Mouse (Mus musculus): ENCODE data around the gene Serpina12. TPM values are rescaled to one million over a fixed set of nuclear protein-coding genes. Genes with fewer than 3 reads are reported as not detected.

The Serpina12 gene
- total RNA-seq (2014; fragmentation: Nextera tagmentation) (not detected in 2 replicates), total RNA-seq (2017) (0.05 and 0.06 TPM in 2 replicates), polyA plus RNA-seq (2012) (not detected in 2 replicates)

DNA sequence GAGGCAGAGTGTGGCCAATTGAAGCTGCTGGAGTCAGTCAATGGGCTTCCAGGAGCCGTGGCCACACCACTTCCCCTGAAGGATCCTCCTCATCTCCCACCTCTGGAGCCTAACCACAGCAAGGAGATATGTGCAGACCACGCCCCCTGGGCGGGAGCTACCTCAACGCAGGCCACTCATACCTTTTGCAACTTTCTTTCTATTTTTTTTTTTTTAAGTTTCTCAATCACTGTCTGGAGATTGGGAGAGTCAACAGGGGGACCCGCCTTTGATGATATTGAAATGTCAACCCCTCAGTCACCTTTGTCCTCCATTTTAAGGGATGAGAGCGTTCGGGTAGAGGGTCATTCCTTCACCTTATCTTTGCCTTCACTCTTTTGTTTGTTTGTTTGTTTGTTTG, at the start of gene Serpina12:
Gene Serpina12 (minus strand): TSS at position 101 of the 400 bp plus-strand sequence.
- H3K27me3 ChIP-seq (ENCODE audit: insufficient read depth, low read length), result no peaks in the 10 kb centered on the region
- H3K4me3 ChIP-seq (ENCODE audit: low read depth, low read length), result no peak within 1 kb of the TSS
- peaks cover 79% of the 10 kb centered on the region for H3K9me3 ChIP-seq (replicated peaks)
- TF ChIP-seq POLR2AphosphoS5 (IDR thresholded peaks at IDR 0.05; ENCODE audit: insufficient replicate concordance, low read depth, low read length) (no peak), GATA2 (IDR thresholded peaks at IDR 0.05; ENCODE audit: borderline replicate concordance, low read depth, low read length) (no peak), TAL1 (conservative IDR thresholded peaks at IDR 0.05; ENCODE audit: low read depth, low read length) (no peak), CTCF (IDR thresholded peaks at IDR 0.05; ENCODE audit: low read depth, low read length) (no peak), GATA1 (IDR thresholded peaks at IDR 0.05; ENCODE audit: borderline replicate concordance, low read length) (no peak)
- no peaks in the 10 kb centered on the region for H3K36me3 ChIP-seq (replicated peaks)
- no peaks in the 10 kb centered on the region for H3K4me1 ChIP-seq (ENCODE audit: insufficient read depth, low read depth, low read length)
- ATAC-seq (ENCODE audit: extremely low read depth, insufficient number of reproducible peaks, low FRiP score, poor library complexity, severe bottlenecking), result no peak
- no peak for DNase-seq (ENCODE audit: low spot score)

DNA sequence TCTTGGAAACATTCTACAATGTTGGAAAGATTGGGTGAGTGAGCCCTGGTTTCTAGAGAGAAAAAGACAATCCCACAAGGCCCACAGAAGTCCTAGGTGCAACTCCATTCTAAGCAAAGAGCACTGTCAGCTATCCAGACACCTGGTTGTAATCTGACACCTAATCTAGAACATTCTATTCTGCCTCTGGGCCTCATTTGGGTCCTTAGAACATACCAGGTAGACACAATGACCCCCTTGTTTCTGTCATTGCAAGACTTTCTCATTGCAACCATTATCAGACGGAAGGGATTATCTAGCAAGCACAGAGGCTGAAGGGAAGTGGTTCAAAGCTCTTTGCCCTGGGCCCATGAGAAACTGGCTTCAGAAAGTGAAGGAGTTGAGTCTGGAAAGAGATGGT, 47.1 kb upstream of the Serpina12 start:
- Histone ChIP-seq H3K4me1 (ENCODE audit: insufficient read depth, low read depth, low read length) (no peaks in the 10 kb centered on the region), H3K36me3 (replicated peaks) (no peaks in the 10 kb centered on the region), H3K9me3 (replicated peaks) (peaks cover 63% of the 10 kb centered on the region), H3K4me3 (ENCODE audit: low read depth, low read length) (no peak overlapping the region), H3K27me3 (ENCODE audit: insufficient read depth, low read length) (no peaks in the 10 kb centered on the region)
- TF ChIP-seq GATA1 (IDR thresholded peaks at IDR 0.05; ENCODE audit: borderline replicate concordance, low read length) (no peak), TAL1 (conservative IDR thresholded peaks at IDR 0.05; ENCODE audit: low read depth, low read length) (no peak), POLR2AphosphoS5 (IDR thresholded peaks at IDR 0.05; ENCODE audit: insufficient replicate concordance, low read depth, low read length) (no peak), CTCF (IDR thresholded peaks at IDR 0.05; ENCODE audit: low read depth, low read length) (no peak), GATA2 (IDR thresholded peaks at IDR 0.05; ENCODE audit: borderline replicate concordance, low read depth, low read length) (no peak)
- no peak for ATAC-seq (ENCODE audit: extremely low read depth, insufficient number of reproducible peaks, low FRiP score, poor library complexity, severe bottlenecking)
- DNase-seq (ENCODE audit: low spot score), result no peak

DNA sequence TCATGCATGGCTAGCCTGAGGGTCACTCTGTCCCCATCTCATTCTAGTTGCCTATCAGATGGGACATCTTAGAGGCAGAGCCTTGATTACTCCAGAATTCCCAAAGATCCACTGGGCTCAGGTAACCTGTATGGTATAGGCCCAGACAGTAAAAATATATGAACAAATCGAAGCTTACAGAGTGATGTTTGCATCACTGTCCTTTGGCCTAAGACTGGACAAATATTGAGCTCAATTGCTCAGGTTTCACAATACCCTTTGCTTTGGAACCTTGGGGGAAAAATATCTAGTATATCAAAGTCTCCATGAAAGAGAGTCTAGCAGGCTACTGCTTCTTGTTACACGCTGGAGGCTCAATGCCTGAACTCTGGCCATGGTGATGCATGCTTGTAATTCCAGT, 45.9 kb upstream of the Serpina12 start:
- peaks cover 69% of the 10 kb centered on the region for H3K9me3 ChIP-seq (replicated peaks)
- H3K4me1 ChIP-seq (ENCODE audit: insufficient read depth, low read depth, low read length), result no peaks in the 10 kb centered on the region
- TF ChIP-seq POLR2AphosphoS5 (IDR thresholded peaks at IDR 0.05; ENCODE audit: insufficient replicate concordance, low read depth, low read length), result no peak
- TF ChIP-seq GATA2 (IDR thresholded peaks at IDR 0.05; ENCODE audit: borderline replicate concordance, low read depth, low read length), result no peak
- TF ChIP-seq CTCF (IDR thresholded peaks at IDR 0.05; ENCODE audit: low read depth, low read length), result no peak
- no peak for TF ChIP-seq TAL1 (conservative IDR thresholded peaks at IDR 0.05; ENCODE audit: low read depth, low read length)
- no peak for TF ChIP-seq GATA1 (IDR thresholded peaks at IDR 0.05; ENCODE audit: borderline replicate concordance, low read length)
- H3K27me3 ChIP-seq (ENCODE audit: insufficient read depth, low read length), result no peaks in the 10 kb centered on the region
- ATAC-seq (ENCODE audit: extremely low read depth, insufficient number of reproducible peaks, low FRiP score, poor library complexity, severe bottlenecking) (no peak), DNase-seq (ENCODE audit: low spot score) (no peak)
- no peaks in the 10 kb centered on the region for H3K36me3 ChIP-seq (replicated peaks)
- no peak overlapping the region for H3K4me3 ChIP-seq (ENCODE audit: low read depth, low read length)

DNA sequence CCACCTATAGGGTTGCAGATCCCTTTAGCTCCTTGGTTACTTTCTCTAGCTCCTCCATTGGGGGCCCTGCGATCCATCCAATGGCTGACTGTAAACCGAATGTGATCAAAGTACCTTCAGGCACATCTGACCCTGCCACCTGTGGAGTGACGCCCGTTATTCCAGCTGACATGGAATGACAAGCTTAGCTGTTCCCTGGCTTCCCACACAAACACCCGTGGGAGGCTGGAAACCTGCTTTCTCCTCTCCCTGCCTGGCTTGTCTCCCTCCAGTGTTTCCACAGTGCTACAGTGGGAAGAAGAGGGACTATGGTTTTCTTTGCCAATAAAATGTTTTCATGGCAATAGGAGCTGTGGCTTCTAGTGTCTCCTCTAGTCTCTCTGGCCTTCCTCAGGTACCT, 28.0 kb upstream of the Serpina12 start:
- DNase-seq (ENCODE audit: low spot score) (no peak), ATAC-seq (ENCODE audit: extremely low read depth, insufficient number of reproducible peaks, low FRiP score, poor library complexity, severe bottlenecking) (no peak)
- Histone ChIP-seq H3K27me3 (ENCODE audit: insufficient read depth, low read length) (no peaks in the 10 kb centered on the region), H3K9me3 (replicated peaks) (peaks cover 85% of the 10 kb centered on the region), H3K4me1 (ENCODE audit: insufficient read depth, low read depth, low read length) (no peaks in the 10 kb centered on the region), H3K4me3 (ENCODE audit: low read depth, low read length) (no peak overlapping the region), H3K36me3 (replicated peaks) (no peaks in the 10 kb centered on the region)
- TF ChIP-seq GATA1 (IDR thresholded peaks at IDR 0.05; ENCODE audit: borderline replicate concordance, low read length) (no peak), CTCF (IDR thresholded peaks at IDR 0.05; ENCODE audit: low read depth, low read length) (no peak), GATA2 (IDR thresholded peaks at IDR 0.05; ENCODE audit: borderline replicate concordance, low read depth, low read length) (no peak), POLR2AphosphoS5 (IDR thresholded peaks at IDR 0.05; ENCODE audit: insufficient replicate concordance, low read depth, low read length) (no peak), TAL1 (conservative IDR thresholded peaks at IDR 0.05; ENCODE audit: low read depth, low read length) (no peak)

DNA sequence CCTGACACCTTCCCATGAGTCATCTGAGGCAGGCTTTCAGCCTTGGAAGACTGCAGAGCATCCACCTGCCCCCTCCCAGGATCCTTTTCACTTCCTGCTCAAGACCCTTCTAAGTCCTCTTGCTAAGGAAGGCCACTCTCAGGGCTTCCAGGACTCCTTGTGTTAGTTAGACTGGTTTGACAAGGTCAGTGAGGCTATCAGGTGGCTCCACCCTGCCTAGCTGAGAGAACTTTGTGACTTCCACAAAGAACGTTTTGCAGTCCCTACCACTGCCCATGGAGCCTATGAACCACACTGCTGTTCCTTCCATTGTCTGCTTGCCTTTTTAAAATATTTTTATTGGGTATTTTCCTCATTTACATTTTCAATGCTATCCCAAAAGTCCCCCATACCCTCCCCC, 27.5 kb upstream of the Serpina12 start:
- ATAC-seq (ENCODE audit: extremely low read depth, insufficient number of reproducible peaks, low FRiP score, poor library complexity, severe bottlenecking) (no peak), DNase-seq (ENCODE audit: low spot score) (no peak)
- no peak overlapping the region for H3K4me3 ChIP-seq (ENCODE audit: low read depth, low read length)
- peaks cover 83% of the 10 kb centered on the region for H3K9me3 ChIP-seq (replicated peaks)
- no peaks in the 10 kb centered on the region for H3K27me3 ChIP-seq (ENCODE audit: insufficient read depth, low read length)
- no peak for TF ChIP-seq GATA1 (IDR thresholded peaks at IDR 0.05; ENCODE audit: borderline replicate concordance, low read length)
- no peak for TF ChIP-seq TAL1 (conservative IDR thresholded peaks at IDR 0.05; ENCODE audit: low read depth, low read length)
- no peak for TF ChIP-seq CTCF (IDR thresholded peaks at IDR 0.05; ENCODE audit: low read depth, low read length)
- no peak for TF ChIP-seq GATA2 (IDR thresholded peaks at IDR 0.05; ENCODE audit: borderline replicate concordance, low read depth, low read length)
- no peak for TF ChIP-seq POLR2AphosphoS5 (IDR thresholded peaks at IDR 0.05; ENCODE audit: insufficient replicate concordance, low read depth, low read length)
- no peaks in the 10 kb centered on the region for H3K4me1 ChIP-seq (ENCODE audit: insufficient read depth, low read depth, low read length)
- H3K36me3 ChIP-seq (replicated peaks), result no peaks in the 10 kb centered on the region

DNA sequence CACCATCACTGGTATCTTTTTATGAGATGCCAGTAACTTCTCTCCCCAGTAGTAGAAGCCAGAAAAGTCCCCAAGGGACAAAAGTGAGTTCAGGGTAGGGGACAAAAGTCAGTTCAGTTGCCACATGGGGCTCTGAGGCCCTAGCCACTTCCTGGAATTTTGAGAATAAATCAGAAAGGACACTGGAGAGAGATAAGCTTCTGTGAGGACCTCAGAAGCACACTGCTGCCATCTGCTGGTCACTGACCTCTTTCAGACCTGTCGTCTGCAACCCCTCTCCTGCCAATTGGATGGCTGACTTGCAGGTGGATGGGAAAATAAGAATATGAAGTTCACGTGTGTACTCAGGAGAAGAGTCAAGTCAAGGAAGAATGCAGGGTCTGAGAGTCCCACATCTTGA, 25.4 kb upstream of the Serpina12 start:
- Histone ChIP-seq H3K4me1 (ENCODE audit: insufficient read depth, low read depth, low read length) (no peaks in the 10 kb centered on the region), H3K4me3 (ENCODE audit: low read depth, low read length) (no peak overlapping the region), H3K27me3 (ENCODE audit: insufficient read depth, low read length) (no peaks in the 10 kb centered on the region), H3K9me3 (replicated peaks) (peaks cover 85% of the 10 kb centered on the region), H3K36me3 (replicated peaks) (no peaks in the 10 kb centered on the region)
- no peak for ATAC-seq (ENCODE audit: extremely low read depth, insufficient number of reproducible peaks, low FRiP score, poor library complexity, severe bottlenecking)
- DNase-seq (ENCODE audit: low spot score), result no peak
- TF ChIP-seq TAL1 (conservative IDR thresholded peaks at IDR 0.05; ENCODE audit: low read depth, low read length) (no peak), GATA2 (IDR thresholded peaks at IDR 0.05; ENCODE audit: borderline replicate concordance, low read depth, low read length) (no peak), CTCF (IDR thresholded peaks at IDR 0.05; ENCODE audit: low read depth, low read length) (no peak), POLR2AphosphoS5 (IDR thresholded peaks at IDR 0.05; ENCODE audit: insufficient replicate concordance, low read depth, low read length) (no peak), GATA1 (IDR thresholded peaks at IDR 0.05; ENCODE audit: borderline replicate concordance, low read length) (no peak)

Data from G1E (cell line).